Mouse (Mus musculus) CH12.LX (cell line): Measurements from ENCODE around the gene Gm9918. TPM values are rescaled to one million over a fixed set of nuclear protein-coding genes. Genes with fewer than 3 reads are reported as not detected.

Experiments
- DNase-seq: peaks from one replicate; pipeline ENCODE4 v3.0.0-alpha.2; 2013; ENCODE audit errors: extremely low read depth
- H3K27ac ChIP-seq: 2 replicates; pipeline ENCODE4 v1.5.1; 2012; ENCODE audit warnings: low read depth, mild to moderate bottlenecking, control low read depth, moderate library complexity; ENCODE audit not compliant: insufficient read depth
- H3K27me3 ChIP-seq: replicated peaks from 2 replicates; pipeline ENCODE3; 2012; ENCODE audit warnings: inconsistent platforms
- H3K36me3 ChIP-seq, 2 experiments: replicated peaks in 1 of 2; 2 replicates each; pipeline versions ENCODE3 to v1.6.1; 2012; ENCODE audit warnings: inconsistent platforms in 1 of 2, low read length in 1 of 2, mild to moderate bottlenecking in 1 of 2, mixed read lengths in 1 of 2, moderate library complexity in 1 of 2; ENCODE audit not compliant: control insufficient read depth in 1 of 2, insufficient read depth in 1 of 2
- H3K4me1 ChIP-seq, 2 experiments: 2 replicates each; pipeline ENCODE4 v1.6.1; 2012; ENCODE audit warnings: inconsistent platforms in 1 of 2, moderate library complexity in 1 of 2; ENCODE audit not compliant: insufficient read depth in 2 of 2, control insufficient read depth in 1 of 2
- H3K4me2 ChIP-seq: 2 replicates; pipeline ENCODE4 v1.6.1; 2012; ENCODE audit warnings: low read depth, mild to moderate bottlenecking, control low read depth; ENCODE audit not compliant: poor library complexity, insufficient read depth, severe bottlenecking
- H3K4me3 ChIP-seq, 3 experiments: fragments of 150-350 bp in 1 of 3; sonication (generic) in 1 of 3; replicated peaks in 1 of 3; 2 replicates each; pipeline versions ENCODE3 to v1.5.1; 2011 to 2012; ENCODE audit warnings: low read depth in 2 of 3, low read length in 2 of 3, mild to moderate bottlenecking in 2 of 3, moderate library complexity in 2 of 3, control low read depth in 1 of 3, improper control_type of control experiment in 1 of 3, inconsistent platforms in 1 of 3, mixed read lengths in 1 of 3; ENCODE audit not compliant: poor library complexity in 1 of 3
- H3K79me2 ChIP-seq: replicated peaks from 2 replicates; pipeline ENCODE4 v1.6.1; 2012; ENCODE audit warnings: mild to moderate bottlenecking, moderate library complexity; ENCODE audit not compliant: control insufficient read depth, poor library complexity, insufficient read depth, severe bottlenecking; ENCODE audit errors: extremely low read depth
- H3K9ac ChIP-seq: 2 replicates; pipeline ENCODE4 v1.6.1; 2012; ENCODE audit warnings: low read depth, mild to moderate bottlenecking, control low read depth, moderate library complexity; ENCODE audit not compliant: insufficient read depth
- H3K9me3 ChIP-seq: replicated peaks from 2 replicates; pipeline ENCODE3; 2012; ENCODE audit warnings: low read length, inconsistent platforms, mixed read lengths
- BHLHE40 ChIP-seq: IDR thresholded peaks from 2 replicates; pipeline ENCODE4 v1.6.1; 2011; ENCODE audit warnings: mild to moderate bottlenecking, low read depth, low read length, improper control_type of control experiment
- CHD1 ChIP-seq: IDR thresholded peaks from 2 replicates; pipeline ENCODE4 v1.6.1; 2012; ENCODE audit warnings: low read depth, low read length, improper control_type of control experiment, inconsistent platforms
- CHD2 ChIP-seq: IDR thresholded peaks from 2 replicates; pipeline ENCODE4 v1.6.1; 2011; ENCODE audit warnings: low read length, improper control_type of control experiment
- CTCF ChIP-seq, 2 experiments: IDR thresholded peaks in 1 of 2; conservative IDR thresholded peaks in 1 of 2; 2 replicates each; pipeline ENCODE4 v1.5.1; 2011 to 2012; ENCODE audit warnings: low read depth in 2 of 2, low read length in 2 of 2, improper control_type of control experiment in 1 of 2, inconsistent platforms in 1 of 2, mild to moderate bottlenecking in 1 of 2, moderate library complexity in 1 of 2
- E2F4 ChIP-seq: IDR thresholded peaks from 2 replicates; pipeline ENCODE4 v1.6.1; 2011; ENCODE audit warnings: low read depth, low read length, improper control_type of control experiment; ENCODE audit not compliant: insufficient replicate concordance
- ELF1 ChIP-seq: IDR thresholded peaks from 2 replicates; pipeline ENCODE4 v1.6.1; 2014; ENCODE audit warnings: low read depth, mild to moderate bottlenecking, inconsistent platforms, low read length, improper control_type of control experiment
- ETS1 ChIP-seq: conservative IDR thresholded peaks from 2 replicates; pipeline ENCODE4 v1.6.1; 2012; ENCODE audit warnings: low read depth, mild to moderate bottlenecking, inconsistent platforms, low read length, improper control_type of control experiment, moderate library complexity
- HCFC1 ChIP-seq: IDR thresholded peaks from 2 replicates; pipeline ENCODE4 v1.6.1; 2012; ENCODE audit warnings: low read depth, mild to moderate bottlenecking, inconsistent platforms, low read length, improper control_type of control experiment
- IRF4 ChIP-seq: IDR thresholded peaks from 2 replicates; pipeline ENCODE4 v1.6.1; 2014; ENCODE audit warnings: low read depth, mild to moderate bottlenecking, inconsistent platforms, low read length, improper control_type of control experiment
- JUN ChIP-seq: IDR thresholded peaks from 2 replicates; pipeline ENCODE4 v1.6.1; 2011; ENCODE audit warnings: low read depth, mild to moderate bottlenecking, low read length, improper control_type of control experiment, moderate library complexity; ENCODE audit not compliant: insufficient read depth
- JUND ChIP-seq: conservative IDR thresholded peaks from 2 replicates; pipeline ENCODE4 v1.6.1; 2011; ENCODE audit warnings: low read depth, low read length, improper control_type of control experiment
- KAT2A ChIP-seq: IDR thresholded peaks from 2 replicates; pipeline ENCODE4 v1.6.1; 2012; ENCODE audit warnings: low read length, improper control_type of control experiment, inconsistent platforms; ENCODE audit not compliant: insufficient replicate concordance
- MAX ChIP-seq: IDR thresholded peaks from 2 replicates; pipeline ENCODE4 v1.6.1; 2011; ENCODE audit warnings: low read length, improper control_type of control experiment
- NELFE ChIP-seq: IDR thresholded peaks from 2 replicates; pipeline ENCODE4 v1.6.1; 2011; ENCODE audit warnings: low read depth, low read length, improper control_type of control experiment
- NRF1 ChIP-seq: IDR thresholded peaks from 2 replicates; pipeline ENCODE4 v1.6.1; 2014; ENCODE audit warnings: low read depth, mild to moderate bottlenecking, inconsistent platforms, low read length, improper control_type of control experiment, moderate library complexity
- POLR2AphosphoS2 ChIP-seq: IDR thresholded peaks from 2 replicates; pipeline ENCODE4 v1.6.1; 2011; ENCODE audit warnings: low read depth, low read length, improper control_type of control experiment
- RAD21 ChIP-seq: IDR thresholded peaks from 2 replicates; pipeline ENCODE4 v1.6.1; 2011; ENCODE audit warnings: low read depth, mild to moderate bottlenecking, low read length, improper control_type of control experiment, moderate library complexity
- SIN3A ChIP-seq: IDR thresholded peaks from 2 replicates; pipeline ENCODE4 v1.6.1; 2012; ENCODE audit warnings: low read length, improper control_type of control experiment, inconsistent platforms
- TBP ChIP-seq: conservative IDR thresholded peaks from 2 replicates; pipeline ENCODE4 v1.6.1; 2011; ENCODE audit warnings: low read depth, low read length, improper control_type of control experiment
- TCF12 ChIP-seq: IDR thresholded peaks from 2 replicates; pipeline ENCODE4 v1.6.1; 2014; ENCODE audit warnings: low read depth, mild to moderate bottlenecking, inconsistent platforms, low read length, improper control_type of control experiment
- USF2 ChIP-seq: conservative IDR thresholded peaks from 2 replicates; pipeline ENCODE4 v1.6.1; 2011; ENCODE audit warnings: low read depth, low read length, improper control_type of control experiment
- ZNF384 ChIP-seq: IDR thresholded peaks from 2 replicates; pipeline ENCODE4 v1.6.1; 2012; ENCODE audit warnings: low read depth, low read length, improper control_type of control experiment, inconsistent platforms
- dilution Hi-C: fragments of 300-500 bp; cut with MboI; formaldehyde crosslinking; loops from 2 replicates; pipeline ENCODE4 v1.14.3; 2020; ENCODE audit warnings: low sequenced_read_pairs; ENCODE audit not compliant: extremely low pct_unique_long_range_greater_than_20kb, extremely low pct_ligation_motif_present
- in situ Hi-C: fragments of 300-500 bp; cut with MboI; formaldehyde crosslinking; loops from 3 replicates; pipeline ENCODE4 v1.14.3; 2019; ENCODE audit warnings: low sequenced_read_pairs, low pct_ligation_motif_present, low pct_unique_long_range_greater_than_20kb, mixed read lengths
- polyA plus RNA-seq: library from polyadenylated mRNA; unstranded; fragments of >175 nt; gene quantifications from 2 replicates; pipeline ENCODE4 v1.2.1, GENCODE M21; 2012; ENCODE audit warnings: low read depth; ENCODE audit not compliant: insufficient read length
- total RNA-seq, 2 experiments: library from RNA; depleted of rRNA; stranded (reverse); fragments of 300-350 nt in 1 of 2; fragments of >200 nt in 1 of 2; gene quantifications; 2 replicates each; pipeline ENCODE4 v1.2.3; 2012 to 2014

Gene Gm9918
- total and polyA plus RNA-seq, 3 experiments, result not detected

GRCm38 (mm10) chr15:102279092-102279782 is 8.9 kb downstream of the Gm9918 start, which contains the start of gene Mfsd5 (continued):
- TF ChIP-seq POLR2AphosphoS2 (peak; percentile 82; the same call in 1 of the 2 replicates), SIN3A (peak; percentile 94)

- Histone ChIP-seq H3K27ac (peak overlapping the region; percentile 63), H3K4me3 (peak overlapping the region; percentile 70 to 85 (median 74)), H3K9ac (peak overlapping the region; percentile 83), H3K4me2 (peak overlapping the region; percentile 67), H3K36me3 (peaks cover 21 to 32% of the 10 kb centered on the region in 2 experiments), H3K79me2 (peaks cover 13% of the 10 kb centered on the region; the same call in 1 of the 2 replicates), H3K9me3 (no peaks in the 10 kb centered on the region), H3K27me3 (no peaks in the 10 kb centered on the region), H3K4me1 (peaks cover 12 to 19% of the 10 kb centered on the region in 2 experiments)
- no peak for TF ChIP-seq HCFC1
- TF ChIP-seq ETS1, result no peak
- no peak for TF ChIP-seq CTCF (conservative IDR thresholded peaks at IDR 0.05 in 1 of 2, IDR thresholded peaks at IDR 0.05 in 1 of 2; ENCODE audit: low read depth in 2 of 2, low read length in 2 of 2)
- no peak for TF ChIP-seq TBP
- no peak for TF ChIP-seq JUND
- TF ChIP-seq NELFE, result no peak
- no peak for TF ChIP-seq IRF4
- no peak for TF ChIP-seq MAX
- no peak for TF ChIP-seq RAD21
- no peak for TF ChIP-seq BHLHE40
- TF ChIP-seq USF2, result no peak
- no peak for TF ChIP-seq ELF1
- TF ChIP-seq KAT2A, result no peak
- dilution Hi-C loops, result no loop called here
- DNase-seq, result no peak
- in situ Hi-C loops, result loop anchor here (5.0 kb wide), 1 partner anchor 37 kb away; no protein-coding TSS in a partner anchor
These were observed 9.6 kb downstream of the Gm9918 start for GRCm38 (mm10) chr15:102279783-102280520.

- TF ChIP-seq TCF12, result no peak
- TF ChIP-seq JUN, result no peak
- TF ChIP-seq NRF1, result no peak
- TF ChIP-seq CHD1, result no peak
- no peak for TF ChIP-seq ELF1
- TF ChIP-seq ETS1, result no peak
- no peak for TF ChIP-seq CHD2
- TF ChIP-seq NELFE, result no peak
- no peak for TF ChIP-seq POLR2AphosphoS2
- no peak for TF ChIP-seq E2F4
- no peak for TF ChIP-seq ZNF384
- no peak for TF ChIP-seq KAT2A
- no peak overlapping the region for H3K9ac ChIP-seq
- peak overlapping the region in 2 of 3 experiments; percentile 74 to 85 for H3K4me3 ChIP-seq
- H3K9me3 ChIP-seq, result no peaks in the 10 kb centered on the region
- in situ Hi-C loops (loop anchor here (5.0 kb wide), 1 partner anchor 37 kb away; no protein-coding TSS in a partner anchor), dilution Hi-C loops (no loop called here)
- peaks cover 21 to 32% of the 10 kb centered on the region in 2 experiments for H3K36me3 ChIP-seq
- H3K4me2 ChIP-seq, result 0 out of 2 replicates have a peak overlapping the region, but pooled peaks have one; percentile 67
- peaks cover 12 to 19% of the 10 kb centered on the region in 2 experiments for H3K4me1 ChIP-seq
- H3K27ac ChIP-seq, result no peak overlapping the region
- peaks cover 13% of the 10 kb centered on the region; the same call in 1 of the 2 replicates for H3K79me2 ChIP-seq
- no peak for DNase-seq
- H3K27me3 ChIP-seq, result no peaks in the 10 kb centered on the region
These were observed 10.3 kb downstream of the Gm9918 start for GRCm38 (mm10) chr15:102280623-102281022.
